Mouse (Mus musculus) embryonic facial prominence, embryonic 11.5 days (tissue): ENCODE results near the gene Hmgcl. TPM values are rescaled to one million over a fixed set of nuclear protein-coding genes. Genes with fewer than 3 reads are reported as not detected.

Source experiments
- ATAC-seq: fragments of 200-750 bp; cut with Nextera tagmentation; replicated peaks from 2 replicates; pipeline ENCODE4 v1.8.0; 2017; ENCODE audit warnings: low read depth; ENCODE audit not compliant: insufficient number of reproducible peaks, low FRiP score, low TSS enrichment
- DNase-seq: peaks from one replicate; pipeline ENCODE4 v3.0.0-alpha.2; 2015; ENCODE audit warnings: low spot score
- H3K27ac ChIP-seq: fragments of 300-500 bp; sonication (generic); replicated peaks from 2 replicates; pipeline ENCODE4 v1.5.1; 2014; ENCODE audit warnings: mild to moderate bottlenecking, low read depth, low read length, control low read depth
- H3K27me3 ChIP-seq: fragments of 300-500 bp; sonication (generic); 2 replicates; pipeline ENCODE4 v1.6.1; 2014; ENCODE audit warnings: mild to moderate bottlenecking, low read length, moderate library complexity, mixed read lengths; ENCODE audit not compliant: control insufficient read depth, insufficient read depth
- H3K36me3 ChIP-seq: fragments of 300-500 bp; sonication (generic); replicated peaks from 2 replicates; pipeline ENCODE4 v1.6.1; 2014; ENCODE audit warnings: low read depth, mild to moderate bottlenecking, low read length, moderate library complexity, mixed read lengths; ENCODE audit not compliant: control insufficient read depth, insufficient read depth
- H3K4me1 ChIP-seq: fragments of 300-500 bp; sonication (generic); 2 replicates; pipeline ENCODE4 v1.6.1; 2014; ENCODE audit warnings: low read length, mixed read lengths; ENCODE audit not compliant: control insufficient read depth, insufficient read depth
- H3K4me2 ChIP-seq: fragments of 300-500 bp; sonication (generic); 2 replicates; pipeline ENCODE4 v1.6.1; 2014; ENCODE audit warnings: low read depth, mild to moderate bottlenecking, control low read depth, low read length, moderate library complexity
- H3K4me3 ChIP-seq: fragments of 300-500 bp; sonication (generic); 2 replicates; pipeline ENCODE4 v1.5.1; 2014; ENCODE audit warnings: low read depth, low read length, control low read depth
- H3K9ac ChIP-seq: fragments of 300-500 bp; sonication (generic); replicated peaks from 2 replicates; pipeline ENCODE4 v1.6.1; 2014; ENCODE audit warnings: mild to moderate bottlenecking, control low read depth, low read length
- H3K9me3 ChIP-seq: fragments of 300-500 bp; sonication (generic); replicated peaks from 2 replicates; pipeline ENCODE4 v1.6.1; 2016; ENCODE audit warnings: mild to moderate bottlenecking, low read length, inconsistent platforms, mixed read lengths; ENCODE audit not compliant: control insufficient read depth
- WGBS: fragments of 180-500 bp; shearing (Covaris S2); extraction: QIAGEN DNeasy Blood & Tissue Kit; methylation state at CpG from one replicate; pipeline ENCODE4 v1.1.7; 2014; 5-methylcytosine and 5-hydroxymethylcytosine counted together
- polyA plus RNA-seq: library from polyadenylated mRNA; unstranded; fragments of >200 nt; fragmentation: Nextera tagmentation; extraction: Ambion mirVana; gene quantifications from 2 replicates; pipeline ENCODE4 v1.2.1, GENCODE M21; 2014

The Hmgcl gene
- polyA plus RNA-seq, 1 experiment from 2014 or later: 67.0 TPM

GRCm38 (mm10) chr4:135963457-135964193 is 17.4 kb downstream of the Hmgcl start, which contains the start of gene Gale:
Gale (plus strand) TSS chr4:135963727.
- peak; percentile 98 for DNase-seq
- H3K4me2 ChIP-seq: peak within 1 kb of the TSS; percentile 70
- ATAC-seq: peak; percentile 89
- WGBS: under 1% methylated on average over 55 of the region's 56 CpGs
- peaks cover 9% of the 10 kb centered on the region for H3K36me3 ChIP-seq
- no peaks in the 10 kb centered on the region for H3K27me3 ChIP-seq
- no peaks in the 10 kb centered on the region for H3K9me3 ChIP-seq
- H3K27ac ChIP-seq: peak within 1 kb of the TSS; percentile 73
- H3K4me3 ChIP-seq: peak within 1 kb of the TSS; percentile 69
- H3K4me1 ChIP-seq: no peaks in the 10 kb centered on the region; the same call in 1 of the 2 replicates
- peak within 1 kb of the TSS; percentile 82 for H3K9ac ChIP-seq

DNA sequence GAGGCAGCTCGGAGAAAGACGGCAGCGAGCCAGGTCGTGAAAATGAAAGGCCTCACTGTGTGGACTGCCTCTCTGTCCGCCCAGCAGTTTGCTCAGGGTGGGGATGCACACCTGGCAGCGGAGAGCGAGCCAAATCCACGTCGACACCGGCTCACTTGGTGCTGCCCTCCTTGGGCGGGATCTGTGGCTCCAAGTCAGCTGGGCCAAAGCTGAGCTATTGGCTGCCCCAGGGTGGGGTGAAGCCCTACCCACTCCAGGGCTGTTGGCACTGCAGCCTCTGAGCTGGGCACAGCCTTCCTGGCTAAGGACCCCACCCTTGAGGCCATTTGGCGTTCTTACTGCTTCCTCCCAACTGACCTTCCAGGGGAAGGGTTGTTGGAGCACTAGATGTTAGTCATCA is 18.2 kb downstream of the Hmgcl start:
- WGBS: 5% methylated on average over 12 of the region's 12 CpGs
- ATAC-seq (no peak), DNase-seq (no peak)
- H3K4me2 ChIP-seq: peak overlapping the region; percentile 70
- no peak overlapping the region for H3K27ac ChIP-seq
- H3K9me3 ChIP-seq: no peaks in the 10 kb centered on the region
- H3K27me3 ChIP-seq: no peaks in the 10 kb centered on the region
- peak overlapping the region; percentile 60 for H3K9ac ChIP-seq
- no peaks in the 10 kb centered on the region; the same call in 1 of the 2 replicates for H3K4me1 ChIP-seq
- peak overlapping the region; percentile 69 for H3K4me3 ChIP-seq
- peaks cover 16% of the 10 kb centered on the region for H3K36me3 ChIP-seq

GRCm38 (mm10) chr4:135965113-135965512 is 18.9 kb downstream of the Hmgcl start:
- 81% methylated on average over 9 of the region's 9 CpGs for WGBS
- ATAC-seq: no peak
- H3K27me3 ChIP-seq: no peaks in the 10 kb centered on the region
- no peaks in the 10 kb centered on the region; the same call in 1 of the 2 replicates for H3K4me1 ChIP-seq
- no peak overlapping the region for H3K27ac ChIP-seq
- H3K9ac ChIP-seq: no peak overlapping the region
- no peak for DNase-seq
- no peak overlapping the region for H3K4me2 ChIP-seq
- no peaks in the 10 kb centered on the region for H3K9me3 ChIP-seq
- no peak overlapping the region for H3K4me3 ChIP-seq
- peaks cover 16% of the 10 kb centered on the region for H3K36me3 ChIP-seq

- WGBS: 91% methylated on average over 16 of the region's 16 CpGs
- DNase-seq (no peak), ATAC-seq (no peak)
- Histone ChIP-seq H3K4me2 (no peak overlapping the region), H3K9ac (no peak overlapping the region), H3K36me3 (peaks cover 16% of the 10 kb centered on the region), H3K4me3 (no peak overlapping the region), H3K27ac (no peak overlapping the region), H3K4me1 (no peaks in the 10 kb centered on the region; the same call in 1 of the 2 replicates), H3K9me3 (no peaks in the 10 kb centered on the region), H3K27me3 (no peaks in the 10 kb centered on the region)
Observed at GRCm38 (mm10) chr4:135966283-135966682, 20.0 kb downstream of the Hmgcl start.

- no peaks in the 10 kb centered on the region for H3K27me3 ChIP-seq
- no peak overlapping the region for H3K27ac ChIP-seq
- WGBS: 91% methylated on average over 18 of the region's 18 CpGs
- DNase-seq: no peak
- no peak overlapping the region for H3K9ac ChIP-seq
- ATAC-seq: no peak
- no peak overlapping the region for H3K4me2 ChIP-seq
- H3K4me1 ChIP-seq: no peaks in the 10 kb centered on the region; the same call in 1 of the 2 replicates
- H3K9me3 ChIP-seq: no peaks in the 10 kb centered on the region
- no peak overlapping the region for H3K4me3 ChIP-seq
- peaks cover 16% of the 10 kb centered on the region for H3K36me3 ChIP-seq
Observed at GRCm38 (mm10) chr4:135967086-135967760, 21.0 kb downstream of the Hmgcl start.

DNA sequence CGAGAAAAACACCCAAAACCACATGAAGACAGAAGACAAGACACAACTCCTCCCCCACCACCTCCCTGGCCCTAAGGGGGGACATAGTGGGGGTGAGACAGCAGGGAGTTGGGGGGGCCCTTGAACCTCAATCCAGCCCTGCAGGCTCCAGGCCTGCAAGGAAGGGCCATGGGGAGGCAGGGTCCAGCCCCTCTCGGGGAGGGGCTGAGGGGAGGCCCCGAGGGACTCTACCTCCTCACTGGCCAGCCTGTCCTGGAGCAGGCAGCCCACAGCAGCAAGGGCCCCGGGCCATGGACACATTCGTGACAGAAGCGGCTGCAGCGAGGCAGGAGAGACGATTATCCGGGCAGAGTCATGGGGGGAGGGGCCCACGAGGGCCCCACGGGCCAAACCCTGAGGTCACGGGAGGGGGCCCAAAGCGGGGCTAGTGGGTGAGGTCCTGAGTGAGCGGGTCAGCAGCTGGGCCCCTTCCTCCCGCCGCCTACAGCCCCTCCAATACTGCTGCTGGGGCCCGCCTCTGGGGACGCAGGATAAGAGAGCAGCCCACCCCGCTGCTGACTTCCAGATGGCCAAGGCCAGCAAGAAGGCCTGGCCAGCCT is 22.1 kb downstream of the Hmgcl start:
- Histone ChIP-seq H3K27ac (no peak overlapping the region), H3K4me1 (no peaks in the 10 kb centered on the region; the same call in 1 of the 2 replicates), H3K4me2 (no peak overlapping the region), H3K4me3 (no peak overlapping the region), H3K27me3 (no peaks in the 10 kb centered on the region), H3K9ac (no peak overlapping the region), H3K9me3 (no peaks in the 10 kb centered on the region), H3K36me3 (peaks cover 16% of the 10 kb centered on the region)
- WGBS: 66% methylated on average over 19 of the region's 19 CpGs
- DNase-seq (no peak), ATAC-seq (no peak)

DNA sequence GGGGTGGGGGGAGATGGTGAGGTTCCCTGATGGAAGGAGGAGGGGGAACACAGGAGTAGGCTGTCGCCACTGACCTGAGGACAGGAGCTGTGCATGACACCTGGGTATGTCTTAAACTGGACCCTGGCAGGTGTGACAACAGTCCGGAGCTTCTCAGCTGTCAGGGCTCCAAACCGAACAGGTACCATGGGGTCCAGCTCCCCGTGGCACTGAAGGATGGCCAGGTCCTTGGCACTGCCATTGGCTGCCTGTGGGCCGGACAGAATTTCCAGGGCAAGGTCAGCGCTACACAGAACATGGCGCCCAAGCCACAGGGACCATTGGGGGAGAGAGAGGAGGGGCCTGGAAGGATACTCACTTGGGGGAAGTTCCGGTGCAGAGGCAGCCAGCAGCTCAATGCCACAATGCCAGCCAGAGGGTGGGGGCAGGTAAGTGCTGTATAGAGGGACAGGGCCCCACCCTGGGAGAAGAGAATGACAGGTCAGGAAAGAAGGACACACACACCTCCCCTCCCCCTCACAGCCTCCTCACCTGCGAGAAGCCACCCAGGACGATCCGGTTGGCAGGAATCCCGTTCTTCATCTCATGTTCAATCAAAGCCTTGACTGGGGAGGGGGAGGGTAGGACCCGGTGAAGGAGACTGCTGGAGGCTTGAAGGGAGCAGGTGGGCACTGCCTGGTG is 23.0 kb downstream of the Hmgcl start:
- WGBS: 89% methylated on average over 13 of the region's 13 CpGs
- no peak for DNase-seq
- ATAC-seq: no peak

More for the DNA sequence above, 23.0 kb downstream of the Hmgcl start:
- Histone ChIP-seq H3K27me3 (no peaks in the 10 kb centered on the region), H3K4me2 (no peak overlapping the region), H3K9ac (no peak overlapping the region), H3K4me3 (no peak overlapping the region), H3K27ac (no peak overlapping the region), H3K9me3 (no peaks in the 10 kb centered on the region), H3K4me1 (no peaks in the 10 kb centered on the region; the same call in 1 of the 2 replicates), H3K36me3 (peaks cover 16% of the 10 kb centered on the region)
